Mouse (Mus musculus) left cerebral cortex, adult 8-10 months (tissue): ENCODE measurements around the gene Hcn1. TPM values are rescaled to one million over a fixed set of nuclear protein-coding genes. Genes with fewer than 3 reads are reported as not detected.

Experiments
- DNase-seq, 2 experiments: peaks; one replicate each; pipeline ENCODE4 v3.0.0; 2022; ENCODE audit warnings: low spot score in 2 of 2
- total RNA-seq, 4 experiments: library from RNA; stranded (reverse); gene quantifications; 2 replicates each; pipeline ENCODE4 v1.2.4; 2022

Gene Hcn1
- 10 to 100 TPM; 29.7 to 36.3 (median 33.2) TPM for total RNA-seq

DNA sequence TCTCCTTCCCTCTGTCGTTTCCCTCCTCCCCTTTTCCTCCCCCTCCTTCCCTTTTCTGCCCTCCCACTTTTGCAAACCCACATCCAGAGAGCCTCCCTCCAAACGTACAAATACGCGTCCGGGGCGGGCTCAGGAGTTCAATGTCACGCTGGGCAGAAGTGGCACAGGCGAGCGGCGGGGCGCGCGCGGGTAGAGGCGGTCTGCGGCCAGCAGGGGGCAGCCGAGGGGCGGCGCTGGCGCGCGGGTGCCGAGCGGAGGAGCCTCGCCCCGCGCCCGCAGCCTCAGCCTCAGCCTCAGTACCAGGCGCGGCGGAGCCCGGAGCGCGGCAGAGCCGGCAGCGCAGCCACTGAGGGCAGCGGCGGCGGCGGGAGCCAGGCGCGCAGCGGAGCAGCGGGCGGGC is at the start of gene Hcn1:
Gene Hcn1 (plus strand): TSS at position 140 of the 400 bp plus-strand sequence.
- peak; percentile 63 to 72 for DNase-seq

DNA sequence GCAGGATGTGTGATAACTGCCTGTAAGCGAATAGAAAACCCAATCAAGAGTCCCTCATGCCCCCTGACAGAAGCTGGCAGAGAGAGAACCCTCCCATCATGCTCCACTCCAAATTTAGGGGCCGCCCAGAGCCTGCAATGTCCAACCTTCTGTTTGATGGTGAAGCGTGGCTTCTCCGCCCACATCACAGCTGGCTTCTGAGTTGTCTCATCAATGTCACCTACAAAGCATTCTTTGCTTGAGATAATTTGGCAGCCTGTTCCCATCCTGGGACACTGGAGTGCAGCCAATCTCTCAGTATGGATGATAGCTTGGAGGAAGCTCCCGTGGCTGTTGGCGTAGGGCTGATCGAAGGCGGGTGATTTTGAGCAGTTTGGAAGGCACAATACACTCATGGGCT is 34.9 kb upstream of the Hcn1 start:
- DNase-seq, result peak; percentile 12 to 78

DNA sequence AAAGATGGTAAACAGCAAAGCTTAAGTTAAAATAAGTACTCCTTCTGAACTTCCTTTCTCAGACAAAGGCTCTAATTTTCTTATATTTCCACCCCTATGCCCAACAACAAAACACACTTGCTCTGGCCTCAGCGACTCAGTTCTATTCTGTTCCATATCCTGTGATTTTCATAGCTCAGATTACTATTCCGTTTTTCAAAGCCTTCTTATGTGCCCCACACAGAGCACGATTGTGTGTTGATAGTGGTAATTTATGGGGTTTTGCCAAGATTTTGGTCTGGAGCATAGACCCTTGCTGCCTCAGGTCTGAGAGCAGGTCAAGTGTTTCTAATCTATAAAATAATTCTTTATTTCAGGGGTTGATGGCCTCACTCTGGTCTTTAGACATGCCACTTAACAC is 30.4 kb upstream of the Hcn1 start:
- DNase-seq, result no peak

DNA sequence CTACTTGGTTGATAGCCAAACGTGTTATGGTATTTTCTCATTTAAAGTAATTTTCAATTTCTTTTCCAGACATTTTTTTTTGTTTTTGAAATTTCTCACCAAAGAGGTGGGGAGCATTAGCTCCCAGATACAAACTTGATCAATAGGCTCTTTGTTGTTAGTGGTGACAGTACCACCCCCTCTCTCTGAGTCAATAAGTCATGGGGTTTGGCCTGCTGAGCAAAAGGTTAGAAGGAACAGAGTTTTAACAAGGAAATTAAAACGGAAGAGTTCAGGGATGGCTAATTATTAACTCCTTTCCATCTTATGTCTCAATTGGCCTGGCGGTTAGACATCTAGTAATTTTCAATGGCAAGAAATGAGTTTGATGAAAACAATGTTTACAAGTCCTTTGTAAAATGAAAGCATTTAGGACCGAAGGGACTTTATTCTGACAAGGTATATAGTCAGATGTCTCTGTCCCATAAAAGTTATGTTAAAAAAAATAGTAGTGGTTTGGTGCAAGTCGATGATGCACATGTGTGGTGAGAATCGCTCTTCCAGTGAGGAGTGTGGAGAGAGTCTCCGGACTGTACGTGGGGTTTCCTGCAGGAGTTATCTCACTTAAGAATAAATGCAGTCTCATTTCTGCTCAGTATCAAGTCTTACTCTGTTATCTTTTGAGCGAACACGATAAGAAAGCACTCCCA is 7.5 kb upstream of the Hcn1 start:
- DNase-seq, result no peak

DNA sequence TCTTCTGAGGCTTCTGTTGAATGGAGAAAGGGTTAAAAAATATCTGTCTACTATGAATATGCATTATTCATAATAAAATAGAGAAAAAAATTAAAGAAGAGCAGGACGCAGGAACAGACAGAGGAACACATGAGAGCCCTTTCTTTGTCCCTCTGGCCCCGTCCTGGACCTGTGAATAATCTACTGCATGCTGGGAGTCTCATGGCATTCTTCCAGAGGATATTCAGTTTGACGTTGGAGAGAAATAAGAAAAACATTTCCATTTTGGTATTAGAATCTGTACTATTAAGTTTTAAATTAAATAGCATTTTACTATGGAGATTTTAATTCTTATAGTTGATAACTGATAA is 7.0 kb upstream of the Hcn1 start:
- DNase-seq, result no peak

DNA sequence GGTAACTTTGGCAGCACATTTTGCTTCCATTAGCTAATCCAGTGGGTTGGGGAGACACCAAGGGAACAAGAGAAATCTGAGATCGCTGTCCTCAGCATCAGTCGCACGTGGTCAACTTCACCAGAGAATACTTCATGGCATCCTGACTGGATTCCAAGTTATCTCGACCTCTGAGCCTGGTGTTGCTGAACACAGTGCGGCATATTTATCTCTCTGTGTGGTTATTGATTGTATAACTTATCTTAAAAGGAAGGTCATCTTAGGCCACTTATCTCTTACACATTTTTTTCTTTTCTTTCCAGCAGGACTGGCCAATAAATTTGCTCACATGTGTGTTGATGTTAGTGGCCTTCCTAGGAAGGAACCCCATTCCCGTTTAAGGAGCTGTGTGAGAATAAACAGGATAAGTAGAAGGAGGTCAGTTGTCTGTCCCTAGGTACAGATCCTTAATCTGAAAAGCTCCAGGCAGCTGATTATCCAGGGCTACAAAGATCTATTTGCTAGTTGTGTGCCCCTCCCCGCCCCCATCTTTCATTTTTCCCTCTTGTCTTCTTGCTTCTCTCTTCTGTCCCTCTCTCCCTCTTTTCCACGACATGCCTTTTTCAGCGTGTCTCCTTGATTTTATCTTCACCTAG is 672 bp upstream of the Hcn1 start:
- DNase-seq, result no peak

DNA sequence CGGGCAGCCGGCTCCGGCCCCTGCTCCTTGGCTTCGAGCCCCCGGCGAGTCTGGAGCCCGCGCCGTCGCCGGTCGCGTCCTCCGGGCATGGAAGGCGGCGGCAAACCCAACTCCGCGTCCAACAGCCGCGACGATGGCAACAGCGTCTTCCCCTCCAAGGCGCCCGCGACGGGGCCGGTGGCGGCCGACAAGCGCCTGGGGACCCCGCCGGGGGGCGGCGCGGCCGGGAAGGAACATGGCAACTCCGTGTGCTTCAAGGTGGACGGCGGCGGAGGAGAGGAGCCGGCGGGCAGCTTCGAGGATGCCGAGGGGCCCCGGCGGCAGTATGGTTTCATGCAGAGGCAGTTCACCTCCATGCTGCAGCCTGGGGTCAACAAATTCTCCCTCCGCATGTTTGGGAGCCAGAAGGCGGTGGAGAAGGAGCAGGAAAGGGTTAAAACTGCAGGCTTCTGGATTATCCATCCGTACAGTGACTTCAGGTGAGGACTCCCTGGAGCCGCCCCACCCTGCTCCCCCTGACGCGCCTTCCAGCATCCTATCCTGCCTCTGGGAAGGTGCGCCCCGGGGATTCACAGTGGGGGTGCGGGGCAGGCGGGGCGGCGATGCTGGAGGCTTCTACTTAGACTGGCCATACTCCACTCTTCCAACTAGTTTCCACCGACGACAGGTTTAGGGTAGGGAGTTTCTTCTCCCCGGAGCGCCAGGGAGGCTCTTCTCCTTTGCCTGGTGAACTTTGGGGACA is 668 bp downstream of the Hcn1 start:
- DNase-seq, result peak; percentile 27 to 28

DNA sequence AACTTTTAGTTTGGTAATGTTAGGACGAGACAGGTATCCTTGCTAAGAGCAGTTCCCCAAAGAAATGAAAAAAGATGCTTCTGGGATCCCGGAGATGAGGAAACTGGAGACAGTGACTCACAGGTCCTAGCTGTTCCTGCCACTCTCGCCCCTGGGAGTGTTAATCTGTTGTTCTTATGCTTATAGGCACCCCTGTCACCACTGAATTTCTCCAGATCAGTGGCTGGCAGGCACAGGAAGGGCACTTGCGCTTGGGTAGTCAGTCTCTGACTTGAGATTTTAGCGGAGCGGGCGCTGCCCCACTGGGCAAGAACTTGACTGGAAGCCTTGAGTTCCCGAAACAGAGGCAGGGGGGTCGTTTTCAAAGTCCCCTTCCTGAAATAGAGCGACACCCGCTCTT is 1.3 kb downstream of the Hcn1 start:
- DNase-seq, result peak in 1 of 2 experiments; percentile 32

DNA sequence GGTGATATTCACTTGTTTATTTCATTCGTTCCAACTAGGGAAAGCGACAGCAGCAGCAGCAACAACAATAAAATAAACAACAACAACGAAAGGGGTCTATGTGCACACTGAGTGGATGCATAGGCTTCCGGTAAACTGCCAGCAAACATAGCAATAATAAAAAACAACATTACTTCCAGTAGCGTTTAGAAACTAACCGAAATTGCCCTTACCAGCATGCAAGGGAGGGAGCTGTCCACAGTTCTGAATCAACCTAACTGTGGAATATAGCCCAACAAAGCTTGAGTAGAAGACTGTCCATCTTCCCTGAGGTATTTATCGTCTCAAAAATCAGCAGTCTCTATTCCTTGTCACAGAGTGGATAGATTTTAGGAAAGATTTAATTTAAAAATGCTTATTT is 2.0 kb downstream of the Hcn1 start:
- DNase-seq, result no peak

DNA sequence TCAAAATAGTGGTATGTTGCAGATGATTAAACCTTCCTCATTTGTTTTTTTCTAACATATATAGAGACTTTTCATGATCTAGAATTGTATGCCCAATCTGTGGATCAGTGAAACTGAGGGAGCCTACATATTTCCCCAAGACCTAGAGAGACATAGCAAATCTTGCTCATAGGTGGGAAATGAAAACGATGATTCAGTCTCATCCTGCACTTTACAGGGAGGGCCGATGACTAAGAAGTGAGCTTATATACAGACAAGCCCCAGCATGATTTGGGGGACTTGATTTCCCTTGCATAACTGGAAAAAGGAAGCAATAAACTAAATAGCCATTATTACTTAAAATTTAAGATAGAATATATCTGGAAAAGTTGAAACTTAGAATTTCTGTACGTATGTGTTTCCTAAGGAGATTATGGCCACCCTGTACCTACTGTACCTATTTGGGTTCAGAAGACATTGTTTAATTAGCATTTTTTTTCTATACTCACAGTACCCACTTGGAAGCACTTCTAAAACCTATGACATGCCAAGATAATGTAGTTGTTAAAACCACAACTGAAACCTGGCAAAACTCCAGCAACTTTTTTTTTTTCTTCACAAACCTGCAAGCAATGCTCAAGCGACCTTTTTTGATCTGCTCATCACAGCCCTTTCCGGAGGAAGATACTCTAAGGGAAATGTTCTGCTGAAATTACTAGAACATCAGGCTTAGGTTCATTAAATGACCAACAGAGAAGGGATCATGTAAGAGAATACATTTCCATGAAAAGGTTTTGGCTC is 3.0 kb downstream of the Hcn1 start:
- peak in 1 of 2 experiments; percentile 30 for DNase-seq

DNA sequence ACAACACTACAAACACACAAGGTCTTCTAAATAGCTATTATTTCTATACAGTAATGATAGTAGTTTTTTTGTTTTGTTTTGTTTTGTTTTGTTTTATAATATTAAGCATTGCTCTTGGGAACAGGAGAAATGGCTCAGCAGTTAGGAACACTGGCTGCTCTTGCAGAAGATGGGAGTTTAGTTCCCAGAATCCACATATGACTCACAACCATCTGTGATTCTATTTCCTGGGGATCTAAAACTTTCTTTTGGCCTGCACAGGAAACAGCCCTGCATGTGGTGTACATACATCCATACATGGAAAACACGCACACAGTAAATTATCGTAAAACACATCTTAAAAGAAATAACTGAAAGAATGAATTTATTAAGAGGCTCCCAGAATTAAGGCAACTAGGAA is 9.8 kb downstream of the Hcn1 start:
- DNase-seq, result no peak

DNA sequence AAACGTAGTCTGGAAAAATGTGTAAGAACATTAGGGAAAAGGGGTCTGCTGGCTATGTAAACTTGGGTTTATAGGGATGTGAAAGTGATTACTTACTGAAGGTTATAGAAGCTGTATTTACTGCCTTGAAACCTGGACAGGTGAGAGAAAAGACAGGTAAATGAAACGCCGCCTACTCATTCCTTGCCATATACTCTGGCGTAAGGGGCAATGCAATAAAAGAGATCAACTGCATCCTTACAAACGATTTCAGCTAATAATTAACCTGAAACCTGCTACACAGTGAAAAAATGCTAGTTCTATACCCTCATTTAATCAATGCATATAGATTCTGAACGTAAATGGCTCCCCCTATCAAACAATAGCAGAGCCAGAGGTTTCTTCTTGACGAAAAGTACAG is 17.4 kb downstream of the Hcn1 start:
- no peak for DNase-seq

DNA sequence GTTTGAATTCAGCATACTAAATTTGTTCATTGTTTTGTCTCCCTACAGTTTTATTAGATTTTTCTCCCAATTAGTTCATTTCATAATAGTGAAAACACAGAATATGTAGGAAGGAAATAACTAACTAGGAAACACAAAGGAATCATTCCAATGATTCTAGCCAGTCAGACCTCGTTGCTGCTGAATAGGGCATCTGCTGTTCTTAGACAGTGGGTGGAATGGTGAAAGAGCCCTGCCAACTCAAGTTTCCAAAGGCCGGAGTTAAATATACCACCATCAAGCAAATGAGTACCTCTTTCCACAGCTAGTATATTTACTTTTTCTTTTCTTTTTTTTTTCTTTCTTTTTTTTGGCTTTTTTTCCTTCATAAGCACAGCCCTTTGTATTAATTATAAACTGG is 55.4 kb downstream of the Hcn1 start:
- peak in 1 of 2 experiments; percentile 25 for DNase-seq

DNA sequence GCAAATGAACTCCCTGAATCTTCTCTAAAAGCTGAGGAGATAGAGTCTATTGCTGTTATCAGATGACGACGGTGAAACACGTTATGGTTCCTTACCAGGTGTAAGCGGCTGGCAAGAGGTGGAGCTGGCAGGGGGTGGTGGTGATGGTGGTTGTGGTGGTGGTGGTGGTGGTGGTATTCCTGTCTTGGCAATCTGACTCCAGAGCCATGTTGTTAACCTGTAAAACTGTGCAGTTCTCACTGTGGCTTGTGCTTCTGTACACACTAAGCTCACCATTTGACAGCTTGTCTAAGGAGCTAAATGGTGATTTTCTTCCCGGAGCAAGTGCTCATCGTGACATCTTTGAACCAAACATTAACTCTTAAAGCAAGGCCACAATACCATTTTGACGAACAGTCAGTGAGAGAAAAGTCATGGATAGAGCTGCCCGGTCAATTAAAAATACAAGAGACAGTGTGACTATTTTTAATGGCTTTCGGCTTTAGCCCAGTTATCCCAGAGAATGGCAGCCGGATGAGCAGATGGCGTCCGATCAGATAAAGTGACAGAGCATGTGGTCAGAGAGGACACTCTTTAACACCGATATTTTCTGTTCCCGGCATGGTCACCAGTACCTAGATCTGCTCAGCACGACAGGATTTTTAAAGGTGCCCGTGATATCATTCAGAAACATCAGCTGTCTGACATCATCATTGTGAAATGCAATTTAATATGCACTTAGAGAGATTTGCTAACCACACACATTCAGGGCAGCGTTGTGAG is 56.5 kb downstream of the Hcn1 start:
- DNase-seq, result no peak

DNA sequence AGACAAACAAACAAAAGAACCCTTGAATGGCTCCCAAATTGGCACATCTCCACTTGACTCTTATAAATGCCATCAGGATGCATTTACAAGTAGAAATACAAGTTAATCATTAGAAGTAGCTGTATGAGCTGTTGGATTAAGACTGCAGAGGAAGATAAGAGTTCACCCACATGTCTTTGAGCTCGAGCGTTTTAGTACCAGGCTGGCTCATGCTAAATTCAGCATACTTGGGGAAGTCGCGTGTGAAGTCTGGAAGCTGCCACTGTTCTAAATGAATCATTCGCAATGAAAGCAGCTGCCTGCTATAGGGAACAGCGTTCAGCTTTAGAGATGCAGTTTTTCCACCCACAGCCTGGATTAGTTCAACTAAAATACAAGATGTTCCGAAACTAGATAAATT is 57.4 kb downstream of the Hcn1 start:
- DNase-seq, result peak; percentile 24 to 86

DNA sequence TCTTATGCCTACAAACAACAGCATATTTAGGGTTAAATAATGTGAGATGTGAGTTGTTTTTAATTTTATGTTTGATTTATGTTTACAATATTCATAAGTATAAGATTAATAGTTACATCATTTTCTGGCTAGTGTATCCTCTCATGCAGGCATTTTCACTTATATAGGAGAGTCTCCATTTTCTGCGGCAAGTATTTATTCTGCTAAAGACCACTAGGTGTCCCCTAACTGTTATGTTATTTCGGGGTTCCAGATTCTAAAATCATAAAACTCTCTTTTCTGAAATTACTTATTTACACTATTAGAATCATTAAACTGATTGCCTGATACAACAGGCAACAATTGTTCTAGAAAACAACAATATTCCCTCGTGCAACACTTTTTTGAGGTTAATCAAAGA is 60.5 kb downstream of the Hcn1 start:
- DNase-seq, result no peak

DNA sequence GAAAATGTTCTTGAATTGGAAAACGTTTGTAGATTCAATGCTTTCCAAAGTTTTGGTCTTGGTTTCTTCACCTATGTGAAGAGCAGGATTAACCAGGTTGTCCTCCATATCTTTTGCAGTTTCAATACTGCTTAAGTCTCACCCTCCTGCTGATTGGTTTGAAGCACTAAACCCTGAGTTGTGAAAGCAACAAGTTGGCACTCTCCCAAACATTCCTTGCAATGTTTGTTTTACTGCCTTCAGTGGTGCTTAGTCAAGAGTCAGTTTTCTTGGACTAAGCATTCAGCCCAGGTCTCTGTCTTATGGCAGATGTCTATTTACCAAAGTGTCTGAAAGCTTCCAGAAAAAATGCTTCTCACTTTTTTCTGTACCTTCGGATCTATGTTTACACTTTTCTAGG is 67.2 kb downstream of the Hcn1 start:
- no peak for DNase-seq

DNA sequence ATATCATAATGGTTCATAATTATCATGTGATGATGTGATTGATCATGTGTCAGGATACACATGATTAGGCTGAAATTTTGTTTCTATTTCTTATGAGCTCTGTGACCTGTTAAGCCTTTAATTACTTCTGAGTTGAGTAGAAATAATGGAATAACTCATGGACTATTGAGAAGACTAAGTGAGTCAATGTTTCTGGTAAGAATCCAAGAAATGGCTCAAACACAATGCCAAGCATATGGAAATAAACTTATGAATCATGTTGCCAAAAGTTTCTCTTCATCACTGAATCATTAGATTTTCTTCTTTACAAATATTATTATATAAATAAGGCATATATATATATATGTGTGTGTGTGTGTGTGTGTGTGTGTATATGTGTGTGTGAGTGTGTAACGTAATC is 69.7 kb downstream of the Hcn1 start:
- DNase-seq, result no peak

DNA sequence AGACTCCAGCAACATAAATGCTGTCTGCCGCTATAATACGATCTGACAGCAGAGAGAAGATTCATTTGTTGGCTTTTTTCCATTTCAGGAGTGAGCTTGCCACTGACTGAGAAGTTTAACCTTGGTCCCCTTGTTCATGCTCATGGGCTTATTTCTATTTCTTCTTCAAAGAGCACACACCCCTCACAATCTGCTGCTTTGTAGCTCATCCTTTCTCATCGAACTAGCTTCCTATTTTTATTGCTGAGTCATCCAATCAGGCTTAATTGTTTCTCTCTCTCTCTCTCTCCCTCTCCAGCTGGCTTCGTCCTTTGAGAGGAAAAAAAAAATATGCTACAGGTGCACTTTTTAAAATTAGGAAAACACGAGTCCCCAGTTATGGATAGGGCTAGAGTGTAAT is 74.3 kb downstream of the Hcn1 start:
- DNase-seq, result no peak

DNA sequence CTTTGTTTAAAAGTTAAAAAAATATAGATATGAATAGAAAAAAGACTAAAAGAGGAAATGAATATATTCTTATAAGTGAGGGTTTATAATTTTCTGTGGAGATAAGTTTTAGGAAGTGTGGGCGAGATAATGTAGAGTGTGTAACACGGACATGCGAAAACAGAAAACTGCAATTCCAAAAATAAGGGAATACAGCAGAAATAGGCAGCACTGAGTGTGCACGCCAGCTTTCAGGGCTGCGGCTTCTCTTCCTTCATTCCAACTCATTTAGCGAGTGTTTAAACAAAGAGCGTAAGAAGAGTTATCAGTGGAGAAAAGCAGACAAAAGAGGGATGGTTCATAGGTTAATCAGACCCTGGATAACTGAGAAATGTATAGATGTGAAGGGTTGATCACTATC is 85.5 kb downstream of the Hcn1 start:
- DNase-seq, result no peak

DNA sequence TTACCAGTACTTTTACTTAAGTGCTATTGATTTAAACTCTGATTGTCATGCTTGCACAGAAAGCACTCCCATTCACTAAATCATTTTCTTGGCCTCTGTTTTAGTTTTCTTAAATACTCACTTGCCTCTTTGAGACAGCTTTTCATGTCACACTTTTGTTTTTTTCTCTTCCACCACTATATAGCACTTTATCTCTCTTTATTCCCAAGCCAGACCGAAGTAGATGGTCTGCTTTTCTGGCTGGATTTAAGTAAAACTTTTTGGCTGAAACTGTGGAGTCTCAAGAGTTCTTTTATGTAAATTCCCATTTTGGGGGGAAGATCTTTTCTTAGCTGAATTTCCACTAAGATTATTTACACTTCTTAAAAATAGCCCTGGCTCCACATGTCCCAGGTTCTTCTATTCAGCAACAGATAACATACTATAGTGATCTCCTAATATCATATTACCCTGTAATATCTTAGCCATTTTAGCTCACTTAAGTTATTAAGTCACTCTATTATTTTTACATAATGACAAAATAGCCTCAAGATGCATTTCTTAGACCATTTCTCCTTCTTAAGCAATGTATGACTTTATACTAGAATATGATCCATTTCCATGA is 92.7 kb downstream of the Hcn1 start:
- DNase-seq, result no peak
